In the genomic region with DNA sequence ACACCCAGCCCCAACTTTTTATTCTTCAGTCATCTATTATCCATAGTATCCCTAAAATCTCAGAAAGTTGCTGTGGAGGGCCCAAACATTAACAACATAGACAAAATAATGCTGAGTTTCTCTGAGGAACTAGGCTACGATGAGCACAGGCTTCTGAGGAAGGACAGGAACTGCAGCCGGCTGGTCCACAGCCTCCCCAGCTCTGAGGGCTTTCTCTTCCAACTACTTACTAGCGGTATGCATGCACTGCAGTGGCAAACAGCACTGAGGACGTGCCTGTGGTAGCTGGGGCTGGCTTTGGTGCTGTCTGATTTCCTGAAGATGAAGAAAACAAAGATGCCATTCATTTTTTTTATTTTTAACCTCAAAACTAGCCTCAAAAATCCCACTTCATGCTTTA, we compare ENCODE assay signal across 25 mouse cellular contexts.
"Had no signal": no experiment of that assay in that cellular context is flagged by ENCODE, and none has a peak within 500 bp of the region (broad histone marks: within the 10 kb centered on the region; RNA-seq: fewer than 3 reads in every experiment).

No protein-coding gene starts in this region.

- ATAC-seq: hindbrain, postnatal 0 days; intestine, embryonic 16.5 days had no signal

- H3K9ac ChIP-seq: heart, embryonic 13.5 days; heart, embryonic 15.5 days; hindbrain, embryonic 13.5 days; hindbrain, embryonic 15.5 days; kidney, embryonic 15.5 days; limb, embryonic 13.5 days; limb, embryonic 15.5 days had no signal

- DNase-seq: gastrocnemius, adult 2 months; gastrocnemius, postnatal 14 days; gastrocnemius, postnatal 36 days; heart, adult 18-20 months; heart, postnatal 14 days; heart, postnatal 36 days; kidney, adult 11 months; kidney, adult 2 months; kidney, adult 9 months; kidney, postnatal 14 days; kidney, postnatal 36 days; layer of hippocampus, adult 9-11 months; layer of hippocampus, postnatal 36 days; left cerebral cortex, postnatal 4 days had no signal

- H3K4me1 ChIP-seq: heart, embryonic 10.5 days; hindbrain, embryonic 13.5 days; hindbrain, embryonic 15.5 days; limb, embryonic 13.5 days; limb, embryonic 15.5 days had no signal

- H3K27me3 ChIP-seq: heart, embryonic 13.5 days; heart, embryonic 15.5 days; hindbrain, embryonic 13.5 days; hindbrain, embryonic 15.5 days; kidney, embryonic 15.5 days; limb, embryonic 13.5 days; limb, embryonic 15.5 days had no signal

- H3K4me3 ChIP-seq: gastrocnemius, adult 2 months; heart, embryonic 10.5 days; heart, embryonic 13.5 days; heart, embryonic 15.5 days; hindbrain, embryonic 13.5 days; hindbrain, embryonic 15.5 days; kidney, embryonic 15.5 days; limb, embryonic 13.5 days; limb, embryonic 15.5 days had no signal

- H3K4me2 ChIP-seq: heart, embryonic 13.5 days; heart, embryonic 15.5 days; hindbrain, embryonic 13.5 days; hindbrain, embryonic 15.5 days; kidney, embryonic 15.5 days; limb, embryonic 13.5 days; limb, embryonic 15.5 days had no signal

- H3K9me3 ChIP-seq: heart, embryonic 10.5 days; heart, embryonic 15.5 days; hindbrain, embryonic 13.5 days; hindbrain, embryonic 15.5 days; kidney, embryonic 15.5 days; limb, embryonic 13.5 days; limb, embryonic 15.5 days had no signal

- H3K27ac ChIP-seq: gastrocnemius, adult 2 months; heart, embryonic 10.5 days; heart, embryonic 15.5 days; hindbrain, embryonic 13.5 days; hindbrain, embryonic 15.5 days; hindbrain, postnatal 0 days; kidney, embryonic 15.5 days; kidney, postnatal 0 days; limb, embryonic 13.5 days; limb, embryonic 15.5 days had no signal
